7 mouse cellular contexts compared by ENCODE assay signal in the genomic region with DNA sequence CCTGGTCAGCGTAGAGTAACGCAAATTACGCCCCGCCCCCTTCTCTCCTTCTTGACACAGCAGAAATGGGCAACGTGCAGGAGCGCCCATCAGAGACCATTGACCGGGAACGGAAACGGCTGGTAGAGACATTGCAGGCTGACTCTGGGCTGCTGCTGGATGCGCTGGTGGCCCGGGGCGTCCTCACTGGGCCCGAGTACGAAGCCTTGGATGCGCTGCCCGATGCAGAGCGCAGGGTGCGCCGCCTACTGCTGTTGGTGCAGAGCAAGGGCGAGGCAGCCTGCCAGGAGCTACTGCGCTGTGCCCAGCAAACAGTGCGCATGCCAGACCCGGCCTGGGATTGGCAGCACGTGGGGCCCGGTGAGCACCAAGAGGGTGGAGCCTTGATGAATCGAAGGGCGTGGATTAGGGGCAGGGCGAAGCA. TPM values are rescaled to one million over a fixed set of nuclear protein-coding genes. Genes with fewer than 3 reads are reported as not detected.
DNase-seq lines count a peak whose midpoint lies in the region; ATAC-seq and TF ChIP-seq lines count a peak whose summit lies in the region.

No protein-coding gene starts in this region.

- peaks cover 68% of the 10 kb centered on the region for H3K27me3 ChIP-seq in embryonic facial prominence, embryonic 12.5 days
- no peaks in the 10 kb centered on the region for H3K27me3 ChIP-seq in heart, adult 2 months (ENCODE audit: control insufficient read depth, insufficient read depth, low read length)

- H3K4me1 ChIP-seq in embryonic facial prominence, embryonic 12.5 days, result peaks cover 16% of the 10 kb centered on the region
- H3K4me1 ChIP-seq in heart, adult 2 months (ENCODE audit: control insufficient read depth, insufficient read depth, low read length), result peaks cover 2% of the 10 kb centered on the region; the same call in 1 of the 2 replicates

- TF ChIP-seq POLR2A in heart, adult 2 months (IDR thresholded peaks at IDR 0.05; ENCODE audit: insufficient read depth, low read depth, low read length), result 0 out of 2 replicates have a peak, but pooled peaks have one; percentile 12

- H3K4me2 ChIP-seq in embryonic facial prominence, embryonic 12.5 days (replicated peaks), result peak overlapping the region; percentile 39

- peak overlapping the region; percentile 6; the same call in 1 of the 2 replicates for H3K4me3 ChIP-seq in embryonic facial prominence, embryonic 12.5 days
- peak overlapping the region; percentile 16; the same call in 1 of the 2 replicates for H3K4me3 ChIP-seq in heart, adult 2 months

- no peak overlapping the region; the same call in 1 of the 2 replicates for H3K9ac ChIP-seq in embryonic facial prominence, embryonic 12.5 days
- no peak overlapping the region for H3K9ac ChIP-seq in heart, adult 2 months (ENCODE audit: low read depth, low read length)

- intact Hi-C loops in heart, adult 2 months (cut with DNase I), result no loop called here
- intact Hi-C loops in left cerebral cortex, postnatal 14 days (cut with DNase I), result no loop called here

- no peaks in the 10 kb centered on the region for H3K79me2 ChIP-seq in heart, adult 2 months (replicated peaks; ENCODE audit: control insufficient read depth, insufficient read depth, low read length)

- TF ChIP-seq EP300 in heart, adult 2 months (IDR thresholded peaks at IDR 0.05; ENCODE audit: insufficient read depth, low read depth, low read length), result no peak

- ATAC-seq in embryonic facial prominence, embryonic 12.5 days (ENCODE audit: insufficient number of reproducible peaks, insufficient read depth, low FRiP score, low TSS enrichment), result no peak
- ATAC-seq in megakaryocyte, adult 5-6 weeks (ENCODE audit: poor library complexity, severe bottlenecking), result peak; percentile 66

- TF ChIP-seq CTCF in heart, adult 2 months (IDR thresholded peaks at IDR 0.05), result peak; percentile 52

- no peak overlapping the region for H3K27ac ChIP-seq in embryonic facial prominence, embryonic 12.5 days
- peak overlapping the region; percentile 52; the same call in 1 of the 2 replicates for H3K27ac ChIP-seq in heart, adult 2 months

- H3K36me3 ChIP-seq in embryonic facial prominence, embryonic 12.5 days, result peaks cover 19% of the 10 kb centered on the region; the same call in 1 of the 2 replicates
- no peaks in the 10 kb centered on the region for H3K36me3 ChIP-seq in heart, adult 2 months (ENCODE audit: control insufficient read depth, insufficient read depth, low read length)

- 3% methylated on average over 28 of the region's 28 CpGs for WGBS in embryonic facial prominence, embryonic 12.5 days
- 5% methylated on average over 28 of the region's 28 CpGs for WGBS in heart, adult 2 months

- peak; percentile 56 to 62 for DNase-seq in adrenal gland, postnatal 4 days (ENCODE audit: low spot score in 2 of 2)
- peak; percentile 80 to 88 for DNase-seq in heart, adult 2 months
- DNase-seq in kidney, adult 11 months, result peak; percentile 94
- DNase-seq in left cerebral cortex, postnatal 14 days (ENCODE audit: low spot score in 2 of 2), result peak; percentile 82 to 83
- DNase-seq in right cerebral cortex, postnatal 4 days, result peak; percentile 75

- no peaks in the 10 kb centered on the region for H3K9me3 ChIP-seq in embryonic facial prominence, embryonic 12.5 days

RNA-seq across cellular contexts. Expression of a gene that starts 3.0 kb away (rescaled TPM):
- 1 to 10 TPM; 1.8 to 2.7 TPM for total RNA-seq in adrenal gland, postnatal 4 days (2021)
- 2.1 and 2.4 TPM in 2 replicates for polyA plus RNA-seq in embryonic facial prominence, embryonic 12.5 days (2016; fragmentation: Nextera tagmentation; extraction: Ambion mirVana)
- total RNA-seq in heart, adult 2 months (2021), result 10 to 100 TPM; 19.7 to 23.0 TPM
- polyA plus RNA-seq in heart, adult 2 months (2012; rRNA removed), result 17.3 and 19.1 TPM in 2 replicates
- 1 to 10 TPM; 4.5 to 5.1 TPM for total RNA-seq in left cerebral cortex, postnatal 14 days (2021)
- total RNA-seq in megakaryocyte, adult 5-6 weeks (2015), result not detected in 2 replicates
- 0.07 TPM in 1 of 2 replicates, not detected in the other for total RNA-seq in megakaryocyte, adult 5-6 weeks (2017)

RNA-seq across cellular contexts. Expression of a gene that starts 9.3 kb away (rescaled TPM):
- under 1 TPM; 0.42 to 0.53 TPM for total RNA-seq in adrenal gland, postnatal 4 days (2021)
- 0.36 TPM in 1 of 2 replicates, not detected in the other for polyA plus RNA-seq in embryonic facial prominence, embryonic 12.5 days (2016; fragmentation: Nextera tagmentation; extraction: Ambion mirVana)
- total RNA-seq in heart, adult 2 months (2021), result 1 to 10 TPM; 2.7 to 3.9 TPM
- polyA plus RNA-seq in heart, adult 2 months (2012; rRNA removed), result 4.3 and 5.4 TPM in 2 replicates
- 1 to 10 TPM; 1.5 to 2.3 TPM for total RNA-seq in left cerebral cortex, postnatal 14 days (2021)
- total RNA-seq in megakaryocyte, adult 5-6 weeks (2015), result 0.22 TPM in 1 of 2 replicates, not detected in the other
- not detected in 2 replicates for total RNA-seq in megakaryocyte, adult 5-6 weeks (2017)

RNA-seq across cellular contexts. Expression of a gene that starts 10.7 kb away (rescaled TPM):
- total RNA-seq in adrenal gland, postnatal 4 days (2021), result 10 to 100 TPM in 1 of 2 experiments, 1 to 10 TPM in 1; 9.1 to 10.4 TPM
- 24.2 and 24.5 TPM in 2 replicates for polyA plus RNA-seq in embryonic facial prominence, embryonic 12.5 days (2016; fragmentation: Nextera tagmentation; extraction: Ambion mirVana)
- 1 to 10 TPM; 1.1 to 1.2 TPM for total RNA-seq in heart, adult 2 months (2021)
- polyA plus RNA-seq in heart, adult 2 months (2012; rRNA removed), result 2.1 and 3.5 TPM in 2 replicates
- 10 to 100 TPM; 31.7 to 38.2 TPM for total RNA-seq in left cerebral cortex, postnatal 14 days (2021)
- 0.14 and 1.1 TPM in 2 replicates for total RNA-seq in megakaryocyte, adult 5-6 weeks (2015)
- 0.18 and 0.94 TPM in 2 replicates for total RNA-seq in megakaryocyte, adult 5-6 weeks (2017)

RNA-seq across cellular contexts. Expression of a gene that starts 14.5 kb away (rescaled TPM):
- total RNA-seq in adrenal gland, postnatal 4 days (2021), result 1 to 10 TPM; 3.2 to 3.5 TPM
- polyA plus RNA-seq in embryonic facial prominence, embryonic 12.5 days (2016; fragmentation: Nextera tagmentation; extraction: Ambion mirVana), result 1.2 and 1.4 TPM in 2 replicates
- 1 to 10 TPM; 1.8 to 2.5 TPM for total RNA-seq in heart, adult 2 months (2021)
- 3.6 and 4.1 TPM in 2 replicates for polyA plus RNA-seq in heart, adult 2 months (2012; rRNA removed)
- total RNA-seq in left cerebral cortex, postnatal 14 days (2021), result under 1 TPM; 0.80 to 0.83 TPM
- total RNA-seq in megakaryocyte, adult 5-6 weeks (2015), result 4.1 and 6.3 TPM in 2 replicates
- total RNA-seq in megakaryocyte, adult 5-6 weeks (2017), result 3.3 and 3.6 TPM in 2 replicates

RNA-seq across cellular contexts. Expression of a gene that starts 14.5 kb away (rescaled TPM):
- 10 to 100 TPM; 15.9 to 17.4 TPM for total RNA-seq in adrenal gland, postnatal 4 days (2021)
- polyA plus RNA-seq in embryonic facial prominence, embryonic 12.5 days (2016; fragmentation: Nextera tagmentation; extraction: Ambion mirVana), result 17.4 and 18.7 TPM in 2 replicates
- 1 to 10 TPM; 3.9 to 4.9 TPM for total RNA-seq in heart, adult 2 months (2021)
- 4.3 and 4.6 TPM in 2 replicates for polyA plus RNA-seq in heart, adult 2 months (2012; rRNA removed)
- total RNA-seq in left cerebral cortex, postnatal 14 days (2021), result 1 to 10 TPM; 6.7 to 7.9 TPM
- 10.6 and 11.1 TPM in 2 replicates for total RNA-seq in megakaryocyte, adult 5-6 weeks (2015)
- 13.3 and 13.5 TPM in 2 replicates for total RNA-seq in megakaryocyte, adult 5-6 weeks (2017)

Comparison
In these comparisons a context has a peak if more than half of its experiments do, and no peak if none do; other contexts are left out.
1. RNA of a gene that starts 10.7 kb away (total RNA-seq): 31.7 to 38.2 TPM in left cerebral cortex, postnatal 14 days and 9.1 to 10.4 TPM in adrenal gland, postnatal 4 days; 1.1 to 1.2 TPM in heart, adult 2 months and 0.14 to 1.1 TPM in megakaryocyte, adult 5-6 weeks; every median in the first group is over 4 times any median in the second.
2. Peak in every context shown above with its lines, with median percentiles within 50 percentile points of each other: DNase-seq.